Mouse (Mus musculus) cerebellum, adult 11 months (tissue): ENCODE measurements at regions not wholly inside any gene's neighbourhood (a gene's known extent, or its start where the extent isn't known, plus 50 kb on each side); places are given as distances from the start of the nearest gene placed in this dataset.

ENCODE experiments used
- DNase-seq: peaks from one replicate; pipeline ENCODE4 v3.0.0; 2022

DNA sequence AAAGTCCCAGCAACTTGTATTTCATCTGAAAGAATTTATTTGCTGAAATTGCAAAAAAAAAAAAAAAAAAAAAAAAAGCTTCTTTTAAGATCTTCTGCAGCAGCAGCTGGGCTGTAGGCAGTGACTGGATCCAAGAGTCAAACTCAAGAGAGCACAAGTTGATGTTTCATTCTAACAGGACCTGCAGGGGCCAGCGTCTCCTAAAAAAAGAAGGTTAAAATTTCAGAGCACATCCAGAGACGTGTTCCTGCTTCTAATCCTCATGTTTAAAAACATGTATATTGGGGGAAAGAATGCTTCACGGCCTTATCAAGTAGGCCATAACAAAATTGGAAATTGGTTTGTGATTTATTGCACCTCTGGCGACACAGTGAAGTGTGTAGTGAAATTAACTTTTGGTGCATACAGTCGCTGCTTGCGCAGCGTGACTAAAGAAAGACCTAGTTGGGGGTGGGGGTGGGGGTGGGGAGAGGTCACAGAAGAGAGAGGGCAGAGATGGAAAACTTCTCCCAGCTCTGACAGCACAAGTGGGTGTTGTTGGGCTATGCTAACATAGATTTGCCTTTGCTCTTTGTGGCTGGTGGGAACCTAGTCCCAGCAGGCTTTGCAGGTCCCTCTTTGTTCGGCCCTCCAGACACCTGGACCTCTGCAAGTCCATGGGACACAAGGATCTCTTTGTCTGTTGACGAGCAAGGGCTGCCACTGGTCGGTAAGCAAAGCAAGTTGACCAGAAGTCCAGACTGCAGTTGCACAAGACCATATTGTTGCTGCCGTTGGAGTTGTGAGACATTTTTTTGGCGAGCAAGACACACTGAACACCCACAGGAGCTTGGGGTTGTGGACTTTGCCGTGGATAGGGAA, 155.7 kb upstream of the Slc30a5 start:
- no peak for DNase-seq

DNA sequence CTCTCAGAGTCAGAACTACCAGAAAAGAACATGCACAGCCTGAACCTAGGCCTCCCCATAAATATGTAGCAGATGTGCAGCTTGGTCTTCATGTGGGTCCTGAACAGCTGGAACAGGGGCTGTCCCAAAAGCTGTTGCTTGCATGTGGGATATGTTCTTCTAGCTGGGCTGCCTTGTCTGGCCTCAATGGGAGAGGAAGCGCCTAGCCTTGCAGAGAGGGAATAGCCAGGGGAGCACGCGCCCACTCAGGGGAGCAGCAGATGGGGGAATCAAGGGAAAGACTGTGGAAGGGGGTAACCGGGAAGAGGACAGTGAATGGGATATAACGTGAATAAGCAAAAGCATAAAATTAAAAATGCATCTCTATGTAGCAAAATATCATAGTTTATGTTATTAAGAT, 154.9 kb upstream of the Slc30a5 start:
- DNase-seq, result no peak

DNA sequence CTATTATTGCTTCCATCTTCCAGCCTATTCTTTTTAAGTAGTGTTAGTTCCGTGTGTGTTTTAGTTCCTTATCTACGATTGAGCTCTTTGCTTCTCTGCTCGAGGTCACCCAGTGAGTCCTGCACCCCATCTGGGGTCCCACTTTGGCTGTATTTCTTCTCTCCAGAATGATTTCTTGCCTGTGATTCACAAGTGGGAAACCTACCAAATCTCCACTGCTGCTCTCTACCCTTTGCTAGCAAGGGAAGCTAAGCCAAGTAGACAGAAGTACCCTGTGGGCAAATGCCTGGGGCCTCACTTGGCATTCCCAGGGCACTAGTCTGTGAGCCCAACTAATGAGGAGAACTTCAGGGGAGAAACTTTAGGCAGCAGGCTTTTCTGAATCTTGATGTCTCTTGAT, 142.5 kb upstream of the Slc30a5 start:
- no peak for DNase-seq

DNA sequence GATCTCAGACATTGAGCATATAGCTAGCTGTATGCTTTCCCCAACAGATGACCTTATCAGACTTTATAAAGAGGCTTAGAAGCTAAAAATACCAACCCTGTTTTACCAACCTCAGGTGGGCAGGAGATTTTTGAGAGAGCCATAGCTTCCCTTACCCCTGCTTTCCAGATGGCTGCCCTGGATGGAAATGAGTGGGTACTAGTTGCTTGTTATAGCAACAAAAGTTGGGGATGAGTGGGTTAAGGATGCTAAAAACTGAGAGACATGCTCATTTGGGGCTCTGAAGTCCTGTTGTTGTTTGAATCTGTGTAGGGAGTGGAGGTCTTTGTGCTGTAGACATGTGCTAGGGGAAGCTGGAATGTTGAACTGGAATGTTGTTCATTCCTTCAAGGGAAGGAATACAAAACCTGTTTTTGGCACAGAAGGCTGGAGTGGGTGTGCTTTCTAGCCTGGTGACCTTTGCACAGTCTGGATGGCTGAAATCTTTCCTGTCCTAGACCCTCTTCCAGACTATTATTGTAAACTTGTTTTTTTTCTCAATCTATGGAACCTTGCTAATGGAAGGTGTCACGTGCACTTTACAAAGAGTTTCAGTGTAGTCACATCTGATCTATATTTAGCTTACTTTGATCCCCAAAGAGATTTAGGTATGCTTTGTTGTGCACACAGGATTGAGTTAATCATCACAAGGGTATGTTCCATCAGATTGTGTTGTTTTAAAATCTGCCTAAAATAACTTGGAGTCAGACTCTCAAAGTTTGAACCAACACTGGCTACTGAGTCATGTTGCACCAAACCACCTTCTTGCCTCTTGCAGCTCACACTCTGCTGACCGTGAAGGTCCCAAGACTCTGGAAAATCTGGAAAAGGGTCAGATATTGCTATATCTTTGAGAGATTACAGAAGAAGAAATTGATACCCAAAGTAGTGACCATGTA, 138.1 kb upstream of the Slc30a5 start:
- no peak for DNase-seq

DNA sequence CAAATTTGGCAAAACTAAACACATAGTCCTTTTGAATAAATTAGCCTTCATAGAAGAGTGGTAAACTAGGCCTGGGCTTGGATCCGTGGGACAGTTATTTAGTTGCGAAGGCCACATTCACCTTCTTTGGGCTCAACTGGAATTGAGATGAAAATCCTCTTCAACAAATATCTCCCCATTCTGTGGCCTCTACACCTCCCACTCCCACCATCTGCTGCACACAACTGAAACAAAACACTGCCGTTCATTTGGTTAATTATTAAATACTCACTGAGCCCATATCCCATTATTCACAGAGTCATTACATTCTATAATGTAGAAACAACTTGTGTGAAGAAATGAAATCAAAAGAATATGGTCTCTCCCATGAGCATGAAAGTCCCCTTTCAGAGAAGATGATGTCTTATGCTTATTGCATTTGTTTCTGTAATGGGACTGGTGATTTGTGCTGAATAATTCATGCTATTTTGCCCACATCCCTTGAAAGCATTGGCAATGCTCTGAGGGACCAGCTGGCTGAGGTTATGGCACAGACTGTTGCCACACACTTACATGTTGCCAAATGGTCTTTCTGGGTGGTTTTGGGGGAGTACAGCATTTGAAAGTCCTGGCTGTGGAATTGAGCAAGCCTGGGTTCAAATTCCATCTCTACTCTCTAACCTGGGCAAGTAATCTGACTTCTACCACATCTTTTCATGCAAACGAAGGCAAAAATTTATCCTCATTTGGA, 129.7 kb upstream of the Slc30a5 start:
- DNase-seq, result no peak

DNA sequence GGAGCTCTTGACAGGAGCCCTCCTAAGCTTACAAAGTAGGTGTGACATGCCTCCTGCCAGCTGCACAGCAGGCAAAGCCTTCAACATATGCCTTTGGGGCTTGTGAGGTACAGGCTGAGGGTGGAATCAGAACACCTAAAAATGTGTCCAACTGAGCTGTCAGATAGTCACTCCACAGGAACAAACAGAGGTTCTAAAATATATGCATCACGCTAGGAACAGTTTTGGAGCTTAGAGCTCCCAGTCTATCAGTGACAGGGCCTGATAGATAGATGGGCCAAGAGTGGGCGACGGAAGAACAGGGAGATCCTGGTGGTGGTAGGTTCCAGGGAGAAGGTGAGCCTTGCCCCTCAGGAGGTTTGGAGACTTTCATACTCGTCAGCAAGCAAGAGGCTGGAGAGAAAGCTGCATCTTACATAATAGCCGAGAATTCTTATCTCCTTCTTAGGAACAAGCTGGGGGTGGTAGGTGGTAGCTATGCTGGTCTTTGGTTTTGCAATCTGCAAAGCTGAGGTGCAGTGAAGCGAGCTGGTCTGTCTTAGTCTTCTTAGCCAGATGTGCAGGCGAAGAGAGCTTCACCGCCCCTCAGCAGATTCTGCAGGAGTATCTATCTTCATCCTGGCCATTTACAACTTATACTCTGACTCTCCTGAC, 121.5 kb upstream of the Slc30a5 start:
- no peak for DNase-seq

DNA sequence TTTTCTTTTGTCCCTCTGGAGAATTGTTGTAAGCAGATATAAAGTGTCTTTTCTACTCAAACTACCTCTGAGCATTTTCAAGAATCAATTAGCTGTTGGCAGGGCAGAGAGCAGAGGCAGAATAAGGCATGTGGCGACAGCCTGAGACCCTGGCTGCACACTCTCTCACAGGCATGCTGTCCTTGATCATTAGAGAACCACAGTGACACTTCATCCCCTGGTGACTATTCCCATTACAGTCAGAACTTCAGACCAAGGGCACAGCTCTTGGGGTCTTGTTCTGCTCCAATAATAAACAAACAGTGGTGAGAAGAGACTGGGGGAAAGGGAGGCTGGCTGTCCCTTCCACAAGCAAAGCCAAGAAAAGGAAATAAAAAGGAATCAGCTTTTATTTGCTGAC, 120.9 kb upstream of the Slc30a5 start:
- no peak for DNase-seq

DNA sequence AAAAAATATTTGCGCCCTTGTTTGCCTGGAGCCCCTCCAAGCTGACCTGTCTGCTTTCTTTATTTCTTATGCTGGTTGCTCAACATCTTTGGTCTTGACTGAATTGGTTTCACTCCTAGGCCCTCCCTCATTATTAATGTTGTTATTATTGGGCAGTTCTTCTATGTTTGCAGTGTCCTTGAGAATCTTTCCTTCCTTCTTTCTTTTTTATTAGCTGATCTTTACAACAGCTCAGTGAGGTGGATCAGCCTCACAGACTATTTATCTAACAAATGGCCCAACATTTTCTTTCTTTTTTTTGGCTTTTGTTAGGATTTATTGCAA, 117.9 kb upstream of the Slc30a5 start:
- DNase-seq, result no peak

DNA sequence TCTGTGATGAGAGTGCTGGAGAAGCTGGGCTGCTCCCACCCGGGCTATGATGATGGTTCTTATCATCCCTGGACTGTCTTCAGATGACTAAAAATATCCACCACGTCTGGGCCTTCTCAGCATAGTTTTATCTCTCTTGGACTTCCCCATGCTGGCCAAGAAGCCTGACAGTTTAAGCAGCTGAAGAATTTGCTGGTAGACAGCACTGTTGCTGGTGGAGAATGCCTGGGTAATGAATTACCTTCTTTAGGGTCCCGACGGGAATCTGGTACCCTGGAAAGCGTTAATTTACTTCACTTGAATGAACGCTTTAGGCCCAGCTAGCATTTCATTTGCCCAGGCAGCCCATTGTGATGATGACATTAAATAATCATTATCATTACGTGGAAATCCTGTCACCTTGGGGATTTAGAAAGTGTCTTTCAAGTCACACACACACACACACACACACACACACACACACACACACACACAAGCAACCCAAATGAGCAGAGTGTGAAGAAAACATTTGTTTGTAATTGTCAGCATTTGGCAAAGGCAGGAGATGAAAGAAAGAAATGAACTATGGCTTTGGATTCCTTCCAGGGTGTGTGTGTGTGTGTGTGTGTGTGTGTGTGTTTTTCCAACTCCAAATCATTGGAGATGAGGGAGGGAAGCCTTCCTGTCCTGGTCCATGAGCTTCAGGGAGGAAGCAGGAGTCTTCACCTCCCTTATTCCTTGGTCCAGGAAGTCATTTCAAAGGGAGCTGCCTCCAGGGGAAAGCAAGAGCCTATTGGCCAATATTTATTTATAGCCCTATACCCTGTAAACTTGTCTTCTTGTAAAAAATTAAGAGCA, 117.3 kb upstream of the Slc30a5 start:
- DNase-seq, result no peak

DNA sequence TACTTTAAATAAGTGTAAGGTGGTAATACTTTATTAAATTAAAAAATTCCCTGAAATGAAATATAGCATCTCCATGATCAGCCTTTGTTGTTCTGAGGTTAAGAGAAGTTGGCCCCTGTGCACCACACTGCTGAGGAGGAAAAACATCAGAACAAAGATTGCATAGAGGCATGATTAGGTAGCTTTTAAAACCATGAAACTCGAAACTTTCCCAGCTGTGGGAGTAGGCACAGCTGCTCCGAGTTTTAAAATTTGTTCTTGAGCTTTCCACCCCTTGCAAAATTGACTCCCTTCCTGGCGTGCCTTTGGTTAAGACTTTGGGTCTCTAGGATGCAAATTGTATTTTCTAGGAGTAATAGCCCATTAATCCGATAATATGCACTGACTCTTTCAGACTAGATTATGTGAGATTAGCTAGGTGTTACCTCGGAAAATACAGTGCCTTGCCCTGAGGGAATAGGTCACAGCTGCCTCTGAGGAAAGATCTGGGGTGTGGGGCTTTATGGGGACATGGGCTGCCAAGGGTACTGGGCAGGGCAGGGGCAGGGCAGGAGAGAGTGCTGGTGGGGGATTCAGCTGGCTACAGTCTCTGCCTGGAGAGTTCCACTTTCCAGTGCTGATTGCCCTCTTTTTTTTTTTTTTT, 110.1 kb upstream of the Slc30a5 start:
- no peak for DNase-seq

DNA sequence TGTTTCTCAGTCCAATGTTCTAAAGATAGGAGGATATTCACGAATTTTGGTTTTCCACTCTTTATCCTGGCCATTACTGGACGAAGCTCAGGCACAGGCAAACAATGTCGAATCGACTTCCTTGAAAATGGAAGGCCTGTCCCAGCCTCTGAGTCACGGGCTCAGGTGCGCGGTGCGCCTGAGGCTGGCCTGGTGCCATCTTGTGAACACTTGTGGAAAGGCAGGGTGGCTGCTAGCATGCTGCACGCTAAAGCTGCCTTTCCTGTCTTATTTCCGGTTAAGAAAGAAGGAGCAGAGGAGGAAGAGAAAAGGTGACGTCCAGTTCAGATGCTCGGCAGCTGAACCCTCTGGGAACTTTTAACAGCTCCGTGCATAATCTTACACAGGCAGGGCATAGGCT, 107.6 kb upstream of the Slc30a5 start:
- no peak for DNase-seq

DNA sequence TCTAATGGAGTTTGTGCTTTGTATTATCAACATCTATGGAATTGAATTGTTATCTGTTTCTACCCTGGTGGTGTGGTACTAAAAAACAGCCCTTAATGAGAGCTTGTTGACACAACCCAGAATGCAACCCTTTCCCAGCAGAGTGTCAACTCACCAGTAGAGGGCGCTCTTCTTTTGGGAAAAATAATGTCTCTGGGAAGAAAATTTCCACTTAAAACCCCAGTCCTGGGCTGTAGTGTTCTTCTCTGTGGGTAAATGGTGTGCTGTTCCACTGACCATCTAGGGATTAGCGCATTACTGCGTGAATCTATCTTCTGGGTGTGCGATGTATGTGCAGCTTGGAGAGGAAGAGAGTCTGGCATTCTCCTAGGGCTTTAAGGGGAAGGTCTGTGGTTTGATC, 106.5 kb upstream of the Slc30a5 start:
- peak; percentile 62 for DNase-seq

DNA sequence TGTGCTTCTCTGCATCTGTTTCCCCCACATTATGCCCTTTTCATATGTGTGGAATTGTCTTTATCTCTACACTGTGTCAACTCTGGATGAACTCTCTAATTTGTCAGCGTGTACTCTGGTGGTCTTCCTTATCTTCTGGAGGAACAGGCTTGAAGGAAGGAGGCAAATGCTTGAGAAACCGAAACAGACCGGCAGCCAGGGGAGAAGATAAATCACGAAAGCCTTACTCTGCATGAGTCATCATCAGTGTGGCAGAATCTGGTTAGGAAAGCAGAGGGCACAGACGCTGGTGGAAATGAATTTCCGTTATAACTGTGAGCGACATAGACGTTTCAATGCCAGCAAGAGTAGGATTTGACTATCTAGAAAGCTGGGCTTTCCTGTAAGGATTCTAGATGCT, 100.0 kb upstream of the Slc30a5 start:
- DNase-seq, result no peak

DNA sequence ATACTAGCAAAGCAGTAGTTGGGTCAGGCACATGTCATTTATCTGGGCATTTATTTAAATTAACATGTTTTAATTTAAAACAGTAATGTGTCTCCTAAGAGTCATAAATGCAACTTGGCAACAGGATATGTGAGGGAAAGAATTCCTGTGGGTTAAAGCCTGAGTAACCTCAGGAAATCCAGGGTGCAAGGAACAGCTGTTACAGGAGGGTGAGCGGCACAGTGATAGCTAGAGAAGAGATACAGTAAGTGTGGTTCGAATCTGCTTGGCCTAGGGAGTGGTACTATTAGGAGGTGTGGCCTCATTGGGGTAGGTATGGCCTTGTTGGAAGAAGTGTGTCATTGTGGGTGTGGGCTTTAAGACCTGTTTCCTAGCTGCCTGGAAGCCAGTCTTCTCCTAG, 66.3 kb upstream of the Slc30a5 start:
- DNase-seq, result no peak

DNA sequence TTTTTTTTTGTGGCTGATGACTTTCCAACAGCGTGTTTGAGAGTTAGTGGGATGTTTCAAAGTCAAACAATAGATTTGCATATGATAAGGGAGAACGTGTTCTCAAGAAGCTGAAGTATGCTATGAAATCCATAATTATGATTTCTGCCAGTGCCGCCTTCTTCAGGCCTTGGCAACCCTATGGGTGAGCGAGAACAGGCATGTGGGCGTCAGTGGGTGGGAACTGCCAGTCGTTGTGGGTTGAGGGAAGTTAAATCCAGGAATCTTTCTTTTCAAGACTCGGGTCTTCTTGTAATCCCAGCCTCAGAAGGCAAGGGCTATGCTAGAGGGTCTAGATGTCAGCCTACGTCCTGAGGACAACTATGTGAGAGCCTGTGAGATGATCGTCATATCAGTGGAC, 60.6 kb upstream of the Slc30a5 start:
- DNase-seq, result no peak

DNA sequence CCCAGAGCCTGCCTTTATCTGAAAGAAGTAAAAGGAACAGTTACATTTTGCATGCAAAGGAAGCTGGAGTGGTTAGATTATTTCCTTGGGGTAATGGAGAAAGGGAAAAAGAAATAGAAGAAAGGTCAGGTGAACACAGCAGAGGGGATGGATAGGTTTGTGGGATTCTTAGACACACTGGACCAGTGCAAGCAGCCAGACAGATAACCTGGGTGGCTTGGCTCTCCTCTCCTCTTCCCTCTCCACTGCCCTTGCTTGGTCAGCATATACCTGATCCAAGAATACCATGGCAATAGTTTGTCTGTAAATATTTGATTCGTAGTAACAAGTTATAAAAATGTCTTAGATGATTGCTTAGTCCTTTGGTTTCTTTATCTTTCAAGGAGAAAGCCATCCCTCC, 59.9 kb upstream of the Slc30a5 start:
- no peak for DNase-seq

DNA sequence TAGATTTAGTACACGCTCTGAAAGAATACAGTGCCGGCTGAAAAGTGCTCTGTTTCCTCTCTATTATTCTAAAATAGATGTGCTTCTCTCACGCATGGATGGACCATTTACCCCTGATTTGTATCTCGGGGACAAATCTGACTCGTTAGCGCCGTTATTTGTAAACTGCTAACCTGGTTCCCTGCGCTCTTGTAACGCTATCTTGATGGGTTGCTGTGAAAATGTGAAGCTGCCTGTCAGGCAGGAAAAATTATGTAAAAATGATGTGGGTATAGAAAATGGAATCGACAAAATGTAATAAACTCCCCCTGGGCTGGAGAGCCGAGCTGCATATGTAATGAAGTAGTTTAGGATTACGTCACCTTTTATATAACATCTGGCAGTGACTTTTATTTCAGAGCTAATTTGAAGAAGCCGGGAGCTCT, 59.4 kb upstream of the Slc30a5 start:
- no peak for DNase-seq

DNA sequence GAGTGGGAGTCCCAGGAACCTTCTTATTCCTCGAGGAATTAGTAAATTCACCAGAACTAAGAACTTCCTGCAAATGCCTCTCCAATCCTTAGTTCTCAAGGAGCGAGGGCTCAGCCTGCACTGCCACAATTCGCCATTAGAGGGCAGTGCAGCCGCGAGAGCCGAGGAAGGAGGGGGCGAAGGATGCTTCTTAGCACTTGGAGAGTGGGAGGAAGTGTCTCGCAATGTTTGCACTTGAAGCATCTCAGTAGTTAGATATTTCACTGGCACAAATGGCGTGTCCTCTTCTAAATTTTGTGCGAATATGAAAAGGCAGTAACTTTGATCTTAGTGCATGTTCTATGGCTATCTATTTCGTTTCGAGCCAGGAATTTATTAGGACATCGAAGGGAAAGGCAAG, 59.0 kb upstream of the Slc30a5 start:
- DNase-seq, result peak; percentile 51

DNA sequence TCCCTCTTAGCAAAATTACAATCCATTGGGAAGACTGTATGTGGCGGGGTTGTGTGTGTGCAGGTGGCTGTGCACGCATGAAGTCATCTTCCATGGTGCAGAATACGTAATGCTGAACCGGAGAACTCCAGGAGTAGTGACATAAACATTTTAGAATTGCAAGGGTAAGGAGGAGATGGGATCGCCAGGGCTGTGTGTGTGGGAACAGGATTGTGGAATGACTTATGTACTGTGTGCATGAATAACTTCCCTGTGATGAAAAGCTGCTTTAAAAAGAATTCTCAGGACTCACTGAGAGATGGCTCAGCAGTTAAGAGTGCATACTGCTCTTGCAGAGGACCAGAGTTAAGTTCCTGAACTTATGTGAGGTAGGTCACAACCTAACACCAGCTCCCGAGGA, 57.2 kb upstream of the Slc30a5 start:
- DNase-seq, result no peak

DNA sequence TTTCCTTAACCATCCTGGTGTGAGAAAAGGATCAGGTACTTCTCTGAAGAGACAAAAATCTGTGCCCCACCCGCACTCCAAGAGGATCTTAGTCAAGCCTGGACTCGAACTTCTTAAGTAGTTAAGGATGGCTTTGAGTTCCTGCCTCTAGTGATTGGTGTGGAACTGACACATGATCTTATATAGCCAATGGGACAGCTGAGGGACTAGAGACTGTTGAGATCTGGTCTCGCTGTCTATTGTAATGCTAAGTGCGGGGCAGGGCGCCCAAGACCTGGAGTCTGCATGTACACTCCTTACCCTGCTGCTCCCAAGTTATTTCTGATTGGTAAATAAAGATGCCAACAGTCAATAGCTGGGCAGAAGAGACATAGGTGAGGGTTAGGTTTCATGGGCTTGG, 55.3 kb upstream of the Slc30a5 start:
- no peak for DNase-seq

DNA sequence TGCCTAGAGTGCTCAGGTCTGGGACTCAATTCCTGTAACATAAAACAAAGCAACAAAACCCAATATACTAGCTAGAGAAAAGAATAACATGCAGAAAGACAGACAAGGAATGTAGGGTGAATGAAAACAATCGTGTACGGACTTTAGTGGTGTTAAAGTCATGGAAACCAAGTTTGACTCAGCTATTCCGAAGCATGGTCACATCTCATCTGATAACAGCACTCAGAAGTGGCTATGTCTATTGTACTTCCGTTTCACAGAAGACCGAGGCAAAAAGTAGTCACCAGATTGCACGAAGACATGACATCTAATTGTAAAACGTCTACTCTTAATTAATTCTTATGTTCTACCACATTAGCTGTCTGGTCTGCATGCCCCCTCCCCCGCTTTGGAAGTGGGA, 50.5 kb upstream of the Slc30a5 start:
- DNase-seq, result no peak
